In genomic region chr2:49600021-49600681, GRCm38 (mm10) we compare ENCODE assay signal across 10 mouse cellular contexts. TPM values are rescaled to one million over a fixed set of nuclear protein-coding genes. Genes with fewer than 3 reads are reported as not detected.
DNase-seq lines count a peak whose midpoint lies in the region; ATAC-seq lines count a peak whose summit lies in the region.
"Had no signal": no experiment of that assay in that cellular context is flagged by ENCODE, and none has a peak within 500 bp of the region (broad histone marks: within the 10 kb centered on the region; RNA-seq: fewer than 3 reads in every experiment).

No protein-coding gene starts in this region.

- 65% methylated on average over 7 of the region's 7 CpGs for WGBS in midbrain, embryonic 13.5 days
- 61% methylated on average over 7 of the region's 7 CpGs for WGBS in midbrain, embryonic 16.5 days
- 42% methylated on average over 7 of the region's 7 CpGs for WGBS in hindbrain, embryonic 12.5 days

- H3K27me3 ChIP-seq in midbrain, embryonic 13.5 days = no peaks in the 10 kb centered on the region
- H3K27me3 ChIP-seq in midbrain, embryonic 16.5 days (ENCODE audit: control insufficient read depth, insufficient read depth, low read depth, low read length) = no peaks in the 10 kb centered on the region
- H3K27me3 ChIP-seq in hindbrain, embryonic 12.5 days = no peaks in the 10 kb centered on the region

- DNase-seq in adrenal gland, adult (ENCODE audit: inconsistent age in 2 of 2, low spot score in 1 of 2) = peak; percentile 29 to 64
- DNase-seq in adrenal gland, adult 18-20 months (ENCODE audit: low spot score in 2 of 2) = no peak
- DNase-seq in left cerebral cortex, adult 18-20 months (ENCODE audit: low spot score in 2 of 2) = no peak
- DNase-seq in spleen, postnatal 10 days (ENCODE audit: low spot score in 2 of 2) = no peak
- DNase-seq: thymus, postnatal 36 days had no signal

- no peaks in the 10 kb centered on the region; the same call in 1 of the 2 replicates for H3K4me1 ChIP-seq in midbrain, embryonic 13.5 days (replicated peaks)
- H3K4me1 ChIP-seq in midbrain, embryonic 16.5 days (ENCODE audit: control insufficient read depth, insufficient read depth, low read length) = peaks cover 4% of the 10 kb centered on the region; the same call in 1 of the 2 replicates
- H3K4me1 ChIP-seq in hindbrain, embryonic 12.5 days = peaks cover 11% of the 10 kb centered on the region

- no peak overlapping the region for H3K9ac ChIP-seq in midbrain, embryonic 13.5 days (replicated peaks)
- H3K9ac ChIP-seq in midbrain, embryonic 16.5 days (ENCODE audit: low read depth, low read length) = no peak overlapping the region
- no peak overlapping the region for H3K9ac ChIP-seq in hindbrain, embryonic 12.5 days

- H3K36me3 ChIP-seq in midbrain, embryonic 13.5 days = no peaks in the 10 kb centered on the region
- H3K36me3 ChIP-seq in midbrain, embryonic 16.5 days (ENCODE audit: control insufficient read depth, insufficient read depth, low read length) = no peaks in the 10 kb centered on the region
- no peaks in the 10 kb centered on the region for H3K36me3 ChIP-seq in hindbrain, embryonic 12.5 days

- no peak overlapping the region for H3K27ac ChIP-seq in midbrain, embryonic 13.5 days
- no peak overlapping the region for H3K27ac ChIP-seq in midbrain, embryonic 16.5 days (ENCODE audit: low read length)
- H3K27ac ChIP-seq in hindbrain, embryonic 12.5 days = peak overlapping the region; percentile 53

- no peak overlapping the region for H3K4me3 ChIP-seq in midbrain, embryonic 13.5 days (replicated peaks)
- no peak overlapping the region for H3K4me3 ChIP-seq in midbrain, embryonic 16.5 days (ENCODE audit: low read depth, low read length)
- H3K4me3 ChIP-seq in hindbrain, embryonic 12.5 days = no peak overlapping the region

- ATAC-seq in midbrain, embryonic 13.5 days = 0 out of 2 replicates have a peak, but pooled peaks have one; percentile 45
- no peak for ATAC-seq in midbrain, embryonic 16.5 days
- peak; percentile 60 for ATAC-seq in hindbrain, embryonic 12.5 days (ENCODE audit: low FRiP score)
- ATAC-seq in megakaryocyte-erythroid progenitor cell, adult 5-6 weeks (replicated peaks; ENCODE audit: low FRiP score, low TSS enrichment, poor library complexity, severe bottlenecking) = no peak
- ATAC-seq: lung, postnatal 0 days had no signal

- H3K4me2 ChIP-seq in midbrain, embryonic 13.5 days (replicated peaks) = no peak overlapping the region
- no peak overlapping the region for H3K4me2 ChIP-seq in midbrain, embryonic 16.5 days (ENCODE audit: low read length)
- no peak overlapping the region for H3K4me2 ChIP-seq in hindbrain, embryonic 12.5 days (replicated peaks)

- H3K9me3 ChIP-seq in midbrain, embryonic 13.5 days = no peaks in the 10 kb centered on the region; the same call in 1 of the 2 replicates
- no peaks in the 10 kb centered on the region for H3K9me3 ChIP-seq in midbrain, embryonic 16.5 days (replicated peaks; ENCODE audit: control insufficient read depth, low read length, poor library complexity, severe bottlenecking)
- H3K9me3 ChIP-seq in hindbrain, embryonic 12.5 days (replicated peaks) = no peaks in the 10 kb centered on the region

RNA-seq across cellular contexts. Expression of gene Kif5c, which starts 18.9 kb away (rescaled TPM):
- total RNA-seq in adrenal gland, adult 18-20 months (2021) = 1 to 10 TPM; 6.6 to 7.3 TPM
- 180 and 183 TPM in 2 replicates for polyA plus RNA-seq in midbrain, embryonic 13.5 days (2015; fragmentation: Nextera tagmentation; extraction: Ambion mirVana)
- polyA plus RNA-seq in midbrain, embryonic 16.5 days (2015; fragmentation: Nextera tagmentation; extraction: Ambion mirVana) = 194 and 211 TPM in 2 replicates
- polyA plus RNA-seq in hindbrain, embryonic 12.5 days (2016; fragmentation: Nextera tagmentation; extraction: Ambion mirVana) = 153 and 157 TPM in 2 replicates
- 100 to 1,000 TPM; 536 to 540 TPM for total RNA-seq in left cerebral cortex, adult 18-20 months (2021)
- 0.09 and 0.74 TPM in 2 replicates for total RNA-seq in megakaryocyte-erythroid progenitor cell, adult 5-6 weeks (2014; fragmentation: Nextera tagmentation)
- 2.0 TPM in 1 of 2 replicates, not detected in the other for total RNA-seq in megakaryocyte-erythroid progenitor cell, adult 5-6 weeks (2017)

Comparison
In these comparisons a context has a peak if more than half of its experiments do, and no peak if none do; other contexts are left out.
1. DNase-seq: peak in adrenal gland, adult (2 of 2); none in adrenal gland, adult 18-20 months (0 of 2), left cerebral cortex, adult 18-20 months (0 of 2) and spleen, postnatal 10 days (0 of 2).
2. ATAC-seq: peak in midbrain, embryonic 13.5 days (single experiment) and hindbrain, embryonic 12.5 days (single experiment); none in midbrain, embryonic 16.5 days (single experiment) and megakaryocyte-erythroid progenitor cell, adult 5-6 weeks (single experiment).
3. RNA of gene Kif5c, which starts 18.9 kb away (total RNA-seq): 536 to 540 TPM in left cerebral cortex, adult 18-20 months; 6.6 to 7.3 TPM in adrenal gland, adult 18-20 months and 0.09 to 2.0 TPM in megakaryocyte-erythroid progenitor cell, adult 5-6 weeks; every median in the first group is over 10 times any median in the second.